Mouse (Mus musculus) thymus, postnatal 0 days (tissue): ENCODE data around the gene Lsmem1. TPM values are rescaled to one million over a fixed set of nuclear protein-coding genes. Genes with fewer than 3 reads are reported as not detected.
"Not testable (repeated sequence)": the region's sequence is repeated elsewhere in the genome, so short reads cannot be mapped to it uniquely, and the experiment has no call there.

Experiments
- DNase-seq: peaks from one replicate; pipeline ENCODE4 v3.0.0-alpha.2; 2015; ENCODE audit warnings: low spot score
- polyA plus RNA-seq: library from polyadenylated mRNA; unstranded; fragments of >200 nt; fragmentation: Nextera tagmentation; extraction: Ambion mirVana; gene quantifications from 2 replicates; pipeline ENCODE4 v1.2.1, GENCODE M21; 2015

Gene Lsmem1
- polyA plus RNA-seq, 1 experiment from 2014 or later: 5.9 TPM

DNA sequence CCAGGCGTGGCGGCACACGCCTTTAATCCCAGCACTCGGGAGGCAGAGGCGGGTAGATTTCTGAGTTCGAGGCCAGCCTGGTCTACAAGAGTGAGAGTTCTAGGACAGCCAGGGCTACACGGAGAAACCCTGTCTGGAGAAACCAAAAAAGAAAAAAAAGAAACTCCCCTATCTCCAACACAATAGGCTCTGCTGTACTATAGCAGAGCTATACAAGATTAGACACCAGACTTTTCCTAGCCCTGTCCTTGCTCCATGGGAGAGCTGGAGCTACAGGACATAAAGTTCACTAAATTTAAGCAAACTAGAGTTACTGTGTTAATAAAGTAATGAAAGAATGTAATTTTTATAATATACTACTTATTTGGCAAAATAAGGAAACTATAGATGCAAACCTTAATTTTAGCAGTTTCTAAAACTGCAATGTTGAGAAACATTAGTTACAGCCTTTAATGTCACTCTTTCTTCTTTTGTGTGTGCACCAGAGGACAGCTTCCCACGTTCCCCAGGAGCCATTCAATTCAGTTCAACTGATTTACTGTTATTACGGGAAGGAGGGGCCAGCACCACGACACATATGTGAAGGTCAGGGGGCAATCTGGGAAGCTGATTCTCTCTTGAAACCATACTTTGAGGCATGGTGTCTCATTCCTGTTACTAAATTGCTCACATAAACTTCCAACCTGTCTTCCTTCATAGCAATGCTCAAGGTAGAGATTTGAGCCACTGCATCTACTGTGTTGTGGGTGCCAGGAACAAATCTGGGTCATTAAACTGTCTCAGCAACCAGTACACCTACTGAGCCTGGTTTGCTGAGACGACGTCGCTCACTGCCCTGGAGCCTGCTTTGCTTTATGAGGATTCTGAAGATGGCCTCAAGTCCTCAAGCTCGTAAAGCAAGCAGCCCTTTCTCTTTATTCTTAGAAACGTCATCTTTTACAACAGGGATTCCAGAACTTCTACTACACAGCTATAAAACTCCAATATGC is 15.9 kb upstream of the Lsmem1 start:
- DNase-seq: no peak

DNA sequence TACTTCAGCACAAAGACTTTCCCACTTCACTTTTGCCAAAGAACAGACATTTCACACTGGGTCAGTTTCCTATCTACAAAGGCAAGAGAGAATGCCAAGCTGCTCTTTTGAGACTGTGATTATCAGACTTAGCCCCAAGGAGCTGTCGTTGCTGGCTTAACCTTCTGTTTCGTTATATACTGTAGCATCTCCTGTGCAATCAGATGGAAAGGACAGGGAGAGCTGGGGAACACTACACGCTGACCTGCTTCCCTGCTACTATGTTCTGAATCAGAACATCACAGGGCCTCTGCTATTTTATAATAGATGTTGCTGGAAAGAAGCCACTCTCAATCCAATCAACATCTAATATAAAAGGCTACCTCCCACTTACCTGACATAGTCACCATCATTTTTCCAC is 9.8 kb upstream of the Lsmem1 start:
- no peak for DNase-seq

DNA sequence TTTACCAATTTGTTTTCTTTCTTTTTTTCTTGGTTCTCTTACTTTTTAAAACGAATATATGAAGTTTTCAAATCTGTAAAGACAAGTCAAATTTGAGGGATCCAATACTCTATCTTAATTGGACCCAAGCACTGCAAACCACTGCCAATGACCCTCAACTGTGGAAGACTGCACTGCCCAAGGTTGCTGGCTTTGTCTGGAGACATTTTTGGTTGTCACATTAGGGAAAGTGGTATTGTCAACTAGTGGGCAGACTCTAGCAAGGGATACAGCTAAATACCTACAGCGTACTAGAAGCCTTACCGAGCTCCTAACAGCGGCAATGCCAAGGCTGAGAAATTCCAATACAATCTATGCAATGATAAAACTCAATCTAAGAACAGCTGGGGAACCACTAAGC is 8.6 kb upstream of the Lsmem1 start:
- no peak for DNase-seq

DNA sequence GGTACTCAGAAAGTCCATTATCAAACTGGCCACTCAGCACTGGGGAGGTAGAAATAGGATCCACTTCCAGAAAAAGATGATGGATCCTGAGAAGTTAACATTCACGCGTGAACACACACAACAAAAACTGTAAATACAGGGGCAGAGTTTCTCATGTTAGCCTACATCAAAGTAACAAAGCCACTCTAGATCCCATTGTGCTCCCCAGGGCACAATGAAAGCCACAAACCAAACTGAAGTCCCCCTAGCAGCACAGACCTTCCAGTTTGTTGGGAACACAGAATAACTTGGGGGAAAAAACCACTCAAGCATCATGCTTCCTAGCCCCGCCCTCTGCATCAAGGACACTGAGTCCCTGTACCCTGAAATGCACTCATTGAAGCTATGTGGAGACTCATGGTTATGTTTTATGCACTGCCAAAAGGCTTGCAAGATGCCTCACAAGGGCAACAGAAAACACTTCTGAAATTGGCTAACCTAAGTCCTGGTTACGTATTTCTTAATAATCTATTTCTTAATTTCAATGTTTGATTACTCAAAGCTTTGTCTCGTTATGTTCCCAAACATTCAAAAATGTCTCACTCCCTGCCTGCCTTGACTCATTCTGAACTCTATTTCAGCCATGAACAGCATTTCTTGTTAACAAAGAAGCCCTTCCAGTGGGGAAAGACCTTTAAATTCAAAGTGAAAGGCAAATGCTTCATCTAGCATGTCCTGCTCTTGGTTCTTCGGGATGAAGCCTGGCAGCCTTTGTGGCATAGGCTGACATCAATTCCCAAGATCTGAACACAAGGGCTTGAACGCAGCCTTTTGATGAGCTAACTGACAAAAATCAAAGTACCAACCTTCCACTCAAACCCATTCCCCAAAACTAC is 3.1 kb upstream of the Lsmem1 start:
- DNase-seq: no peak

DNA sequence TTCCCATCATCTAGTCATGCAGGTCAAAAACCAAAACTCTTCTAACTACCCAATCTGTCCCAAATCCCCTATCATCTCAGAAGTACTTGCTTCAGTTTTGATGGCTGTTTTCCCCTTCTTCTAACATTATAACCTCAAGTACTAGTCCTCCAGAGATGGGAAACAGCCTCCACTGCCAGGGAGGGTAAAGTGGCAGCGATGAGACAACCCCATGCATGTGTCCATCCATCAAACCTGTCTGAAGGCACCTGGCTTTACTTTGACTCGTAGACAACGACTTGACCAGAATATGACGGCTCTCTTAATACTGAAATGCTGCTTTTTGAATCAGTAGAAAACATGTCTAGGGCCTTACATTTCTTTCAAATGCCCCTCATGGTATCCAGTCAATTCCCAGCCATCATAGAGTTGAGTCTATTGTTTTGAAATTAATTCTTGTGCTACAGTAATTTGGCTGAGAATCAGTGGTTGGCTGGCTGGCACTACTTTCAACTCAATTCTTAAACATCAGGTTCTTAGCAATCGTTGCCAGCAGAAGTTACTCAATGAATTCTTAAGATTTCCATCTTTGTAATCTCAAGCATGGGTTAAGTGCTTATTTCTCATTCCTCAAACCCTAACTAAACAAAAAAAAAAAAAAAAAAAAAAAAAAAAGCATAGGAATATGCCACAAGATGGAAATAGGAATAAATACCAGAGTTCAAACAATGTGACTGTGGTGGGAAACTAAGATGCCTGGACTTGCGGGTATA is 1.4 kb upstream of the Lsmem1 start:
- DNase-seq: no peak

DNA sequence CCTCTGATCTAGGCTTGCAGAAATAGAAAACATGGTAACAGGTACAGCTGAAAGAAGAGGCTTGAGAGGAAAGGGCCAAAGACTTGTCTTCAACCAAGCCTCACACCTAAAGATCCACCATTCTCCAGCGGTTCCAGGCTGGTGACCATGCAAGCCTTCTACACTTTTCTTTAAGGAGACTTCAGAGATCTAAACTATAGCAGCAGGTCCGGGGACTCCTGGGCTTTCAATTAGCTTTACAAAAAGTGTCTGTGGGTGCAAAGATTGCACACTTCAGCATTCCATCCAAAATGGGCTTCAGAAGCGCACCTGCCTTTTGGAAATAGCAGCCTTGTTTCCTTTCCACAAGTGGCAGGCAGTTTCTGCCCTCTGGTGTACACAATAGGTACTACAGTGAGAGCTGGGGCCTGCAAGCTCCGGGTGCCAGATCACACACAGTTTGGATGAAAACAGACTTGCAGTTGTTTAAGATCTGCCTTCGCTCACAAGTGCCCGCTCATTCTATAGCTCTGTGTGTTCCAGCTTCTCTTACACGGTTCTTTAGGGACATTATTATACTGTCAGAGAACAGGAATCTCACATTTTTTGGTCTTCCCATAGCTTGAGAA is 609 bp upstream of the Lsmem1 start:
- peak; percentile 85 for DNase-seq

DNA sequence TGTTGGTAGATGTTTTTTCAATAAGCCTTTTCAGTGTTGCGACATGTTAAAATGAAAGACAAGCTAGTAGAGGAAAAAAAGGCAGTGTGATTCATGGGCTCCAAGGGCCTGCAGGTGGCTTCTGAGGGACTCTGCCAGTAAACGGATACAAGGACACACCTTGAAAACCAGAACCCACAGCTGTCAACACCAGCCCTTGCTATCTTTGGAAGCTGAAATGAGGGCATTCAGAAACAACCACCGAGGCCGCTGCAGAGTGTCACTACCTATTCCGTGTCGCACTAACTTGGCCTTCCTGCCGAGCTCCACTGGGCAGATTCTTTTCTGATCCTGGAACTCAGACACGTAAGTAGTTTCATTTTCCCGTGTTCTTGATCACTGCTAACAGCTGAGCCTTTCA is 863 bp downstream of the Lsmem1 start:
- DNase-seq: peak; percentile 93

DNA sequence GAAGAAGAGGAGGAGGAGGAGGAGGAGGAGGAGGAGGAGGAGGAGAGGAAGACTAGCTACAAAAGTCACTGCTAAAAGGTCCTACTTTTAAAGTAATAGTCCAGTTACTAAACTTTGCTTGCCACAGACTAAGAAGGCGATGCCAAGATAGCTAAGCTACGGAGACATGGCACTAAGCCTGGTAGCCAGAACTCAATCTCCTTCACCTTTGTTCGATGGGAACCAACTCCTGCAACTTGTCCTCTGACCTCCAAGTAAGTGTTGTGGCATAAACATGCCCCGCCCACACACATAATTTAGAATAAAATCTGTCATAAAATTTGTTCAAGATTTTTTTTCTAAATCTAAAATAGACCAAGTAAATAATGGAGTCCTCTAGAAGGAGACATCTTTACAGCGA is 1.3 kb downstream of the Lsmem1 start:
- DNase-seq: no peak

DNA sequence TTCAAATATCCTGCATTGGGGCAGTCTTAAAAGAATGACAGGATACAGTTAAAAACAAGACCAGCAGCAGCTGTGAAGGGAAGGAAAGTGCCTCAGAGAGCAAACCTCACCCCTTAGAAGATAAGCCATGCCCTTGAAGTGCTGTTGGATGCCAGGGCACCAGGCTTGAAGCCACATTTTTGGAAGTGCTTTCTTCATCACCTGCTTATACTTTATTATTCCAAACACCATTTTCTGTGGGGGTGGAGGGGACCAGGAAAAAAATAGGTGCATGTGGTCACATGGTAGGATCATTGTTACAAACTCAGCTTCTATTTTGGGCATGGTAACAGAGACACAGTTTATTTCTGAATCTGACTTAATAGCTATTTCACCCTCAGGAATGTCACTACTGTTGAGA is 1.8 kb downstream of the Lsmem1 start:
- DNase-seq: peak; percentile 66

DNA sequence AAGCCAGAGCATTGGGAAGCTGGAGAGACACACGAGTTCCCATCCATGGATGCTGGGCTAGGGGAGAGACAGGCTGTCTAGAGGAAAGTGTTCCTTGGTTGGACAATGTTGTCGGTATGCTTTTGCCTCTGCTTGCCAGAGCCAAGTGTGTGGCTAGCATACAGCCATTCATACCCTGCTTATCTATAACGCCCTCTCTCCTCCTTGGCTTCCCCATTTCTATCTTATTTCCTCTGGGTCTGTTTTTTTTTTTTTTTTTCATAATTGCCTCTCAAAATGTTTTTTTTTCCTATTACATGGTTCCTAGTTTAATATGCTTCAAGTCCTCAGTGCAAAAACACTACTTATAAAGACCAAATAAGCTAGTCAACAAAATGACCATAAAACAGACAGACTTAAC is 13.8 kb downstream of the Lsmem1 start:
- DNase-seq: no peak

DNA sequence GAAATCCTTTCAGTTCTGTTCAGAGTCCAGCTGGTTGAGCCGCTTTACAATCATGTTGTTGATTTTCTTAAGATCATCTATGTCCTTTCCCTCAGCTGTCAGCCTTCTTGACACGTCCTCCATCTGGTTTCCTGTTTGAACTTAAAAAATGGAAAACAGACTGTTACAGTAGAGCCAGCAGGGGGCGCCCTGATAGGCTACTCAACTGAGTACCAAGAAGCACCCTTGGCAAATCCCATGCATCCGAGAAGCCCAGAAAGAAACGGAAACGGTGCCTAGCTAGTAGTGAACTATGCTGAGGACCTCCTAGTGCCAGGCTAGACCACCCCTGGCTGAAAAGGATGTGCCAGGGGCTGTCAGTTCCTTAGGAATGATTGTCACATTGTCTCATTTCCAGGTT is 22.2 kb downstream of the Lsmem1 start:
- DNase-seq: peak; percentile 58

DNA sequence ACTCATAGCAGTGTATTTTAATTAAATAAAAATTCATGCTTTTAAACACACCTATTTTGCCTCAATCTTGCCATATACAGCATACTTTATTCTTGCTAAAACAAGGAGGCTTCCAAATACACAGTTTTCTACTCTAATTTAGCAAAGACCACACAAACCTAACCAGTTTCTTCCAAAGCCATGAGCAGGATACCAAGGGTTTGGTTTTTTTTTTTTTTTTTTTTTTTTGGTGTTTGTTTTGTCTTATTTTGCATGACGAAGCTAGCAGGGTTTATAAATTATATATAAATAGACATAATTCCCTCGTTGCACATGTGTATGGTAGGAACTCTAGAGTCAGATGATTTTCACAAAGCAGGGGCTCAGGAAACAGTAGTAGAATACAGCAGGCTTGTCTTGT is 23.1 kb downstream of the Lsmem1 start:
- no peak for DNase-seq

DNA sequence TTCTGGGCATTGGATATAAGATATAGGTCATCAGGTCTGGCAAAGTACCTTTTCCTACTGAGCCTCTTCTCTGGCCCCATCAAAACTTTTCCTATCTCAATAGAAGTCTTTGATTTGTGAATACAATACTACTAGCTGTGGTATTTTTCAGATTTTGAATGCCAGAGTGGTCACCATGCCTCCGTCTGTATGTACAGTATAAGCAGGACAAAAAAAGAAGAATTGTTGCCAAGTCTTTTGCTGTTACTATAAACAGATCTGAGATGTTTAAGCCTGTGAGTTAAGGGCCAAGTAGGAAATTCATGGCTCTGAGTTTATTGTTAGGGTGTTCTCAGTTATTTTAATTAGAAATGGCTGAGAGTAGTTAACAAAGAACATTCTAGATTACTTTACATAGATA is 24.1 kb downstream of the Lsmem1 start:
- not testable (repeated sequence) for DNase-seq

DNA sequence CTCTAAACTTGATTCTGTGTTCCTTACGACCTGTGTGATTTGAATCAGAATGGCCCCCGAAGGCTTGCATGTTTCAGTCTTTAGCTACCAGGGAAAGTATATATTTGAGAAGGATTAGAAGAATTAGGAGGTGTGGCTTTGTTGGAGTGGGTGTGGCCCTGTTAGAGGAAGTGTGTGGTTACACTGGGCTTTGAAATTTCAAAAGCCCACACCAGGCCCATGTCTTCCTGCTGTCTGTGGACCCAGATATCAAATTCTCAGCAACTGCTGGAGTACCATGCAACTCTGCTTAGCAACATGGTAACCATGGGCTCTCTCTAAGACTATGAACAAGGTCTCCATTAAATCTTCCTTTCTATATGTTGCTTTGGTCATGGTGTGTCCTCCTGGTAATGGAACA is 27.7 kb downstream of the Lsmem1 start:
- DNase-seq: no peak

DNA sequence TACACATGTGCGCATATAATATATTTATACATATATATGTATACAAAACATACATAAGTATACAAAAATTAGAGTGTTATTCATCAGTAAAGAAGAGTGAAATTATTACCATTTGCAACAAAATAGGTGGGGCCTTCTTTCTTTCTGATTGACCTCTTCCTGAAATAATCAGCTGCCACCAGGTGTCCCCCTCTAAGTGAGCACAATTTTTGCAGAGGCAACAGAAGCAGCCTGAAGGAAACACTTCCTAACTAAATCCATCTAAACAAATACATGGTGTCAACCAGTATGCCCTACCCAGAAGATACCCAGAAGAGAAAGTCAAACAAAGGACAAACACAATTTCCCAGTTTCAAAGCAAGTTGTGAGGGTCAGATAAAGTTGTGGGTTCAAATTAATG is 29.6 kb downstream of the Lsmem1 start:
- DNase-seq: peak; percentile 19

DNA sequence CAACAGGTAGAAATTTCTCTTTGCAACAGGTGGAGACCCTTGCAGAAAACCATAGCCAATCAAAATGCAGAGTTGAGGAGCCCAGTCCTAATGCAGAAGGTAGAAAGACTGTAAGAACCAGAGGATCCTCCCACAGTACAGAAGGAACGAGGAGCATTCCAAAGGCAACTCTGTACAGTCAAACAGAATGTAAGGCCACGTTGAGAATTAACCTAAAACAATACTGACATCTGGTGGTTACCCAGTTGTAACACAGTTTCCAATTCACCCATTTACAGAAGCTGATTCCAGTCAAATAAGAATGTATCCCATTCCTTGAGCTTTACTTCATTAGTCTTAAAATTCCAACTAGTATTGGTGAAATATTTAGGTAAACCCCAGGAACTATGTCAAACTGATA is 34.7 kb downstream of the Lsmem1 start:
- DNase-seq: peak; percentile 50

DNA sequence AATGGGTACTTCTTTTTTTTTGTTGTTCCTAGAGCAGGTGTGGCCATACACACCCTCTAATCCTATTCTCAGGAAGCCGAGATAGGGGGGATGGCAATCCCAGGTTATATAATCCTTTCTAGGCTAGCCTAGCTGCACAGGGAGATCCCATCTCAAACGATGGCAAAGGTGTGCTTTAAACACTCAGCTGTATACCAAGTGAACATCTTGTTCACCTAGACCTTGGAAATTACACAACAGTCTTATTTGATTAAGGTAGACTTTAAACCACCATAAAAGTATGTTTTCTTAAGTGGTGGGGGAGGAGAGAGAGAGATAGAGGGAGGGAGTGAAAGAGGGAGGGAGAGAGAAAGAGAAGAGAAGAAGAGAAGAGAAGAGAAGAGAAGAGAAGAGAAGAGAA is 38.5 kb downstream of the Lsmem1 start:
- DNase-seq: no peak

DNA sequence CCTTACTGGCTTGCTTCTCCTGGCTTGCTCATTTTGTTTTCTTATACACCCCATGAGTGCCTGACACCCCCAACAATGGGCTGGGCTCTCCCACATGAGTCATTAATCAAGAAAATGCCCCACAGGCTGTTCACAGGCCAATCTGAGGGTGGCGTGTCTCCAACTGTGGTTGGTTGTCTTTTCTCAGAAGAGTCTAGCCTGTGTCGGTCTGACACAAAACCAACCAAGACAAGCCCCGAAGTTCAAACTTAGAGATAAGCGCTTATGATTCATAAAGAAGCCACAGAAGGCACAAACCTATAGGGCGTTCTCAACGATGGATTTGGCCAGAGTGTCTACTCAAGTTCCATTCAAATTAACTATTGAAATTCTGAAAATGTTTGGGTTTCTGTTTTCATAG is 45.1 kb downstream of the Lsmem1 start:
- no peak for DNase-seq

DNA sequence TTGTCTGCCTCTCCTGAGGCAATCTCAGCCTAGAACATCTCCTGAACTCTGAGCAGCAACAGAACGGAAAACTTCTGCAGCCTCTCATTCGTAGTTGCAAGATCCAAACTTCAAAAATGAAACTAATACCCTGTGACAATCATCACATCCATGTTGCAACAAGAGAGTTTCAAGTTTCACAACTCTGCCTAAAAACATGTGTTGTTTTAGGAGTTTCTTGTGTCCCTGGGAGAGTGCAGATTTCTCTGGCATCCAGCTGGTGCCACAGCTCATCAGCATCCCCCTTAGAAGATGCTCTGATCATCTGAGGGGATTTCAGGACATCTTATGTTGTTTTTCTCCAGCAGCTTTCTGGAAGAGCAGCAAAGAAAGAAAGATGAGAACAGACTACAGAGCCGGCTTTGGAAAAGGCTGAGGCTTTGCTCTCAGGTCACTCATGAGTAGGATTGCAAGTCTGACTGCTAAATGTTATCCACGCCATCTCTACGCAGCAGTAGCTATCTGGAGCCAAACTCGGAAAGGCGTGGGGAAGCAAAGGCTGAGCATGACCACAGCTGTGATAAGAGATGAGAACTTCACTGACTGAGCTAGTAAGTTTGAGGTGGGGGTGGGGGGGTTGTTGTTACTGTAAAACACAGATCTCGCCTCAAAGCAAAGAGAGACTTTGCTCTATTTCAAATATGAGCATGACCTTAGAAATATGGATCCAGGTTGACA is 46.8 kb downstream of the Lsmem1 start:
- no peak for DNase-seq

DNA sequence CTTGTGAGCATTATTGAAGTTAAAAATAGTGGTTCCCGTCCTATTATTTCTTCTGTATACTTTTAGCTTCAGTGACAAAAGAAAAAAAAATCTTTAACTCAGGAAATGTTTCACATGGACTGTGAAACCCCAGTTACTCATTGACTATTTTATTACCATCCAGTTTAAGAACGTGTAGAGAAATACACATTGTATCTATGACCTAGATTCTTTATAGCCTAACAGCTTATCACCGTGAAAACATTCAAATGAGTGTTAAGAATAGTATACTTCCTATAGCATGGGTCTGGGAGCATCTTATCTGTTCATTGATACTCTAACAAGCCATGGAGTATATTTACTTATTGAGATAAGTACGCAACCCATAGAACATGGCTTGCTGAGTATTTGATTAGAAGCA is 52.0 kb downstream of the Lsmem1 start:
- no peak for DNase-seq
